Mouse (Mus musculus) stomach, embryonic 16.5 days (tissue): ENCODE results near the gene Dennd1b. TPM values are rescaled to one million over a fixed set of nuclear protein-coding genes. Genes with fewer than 3 reads are reported as not detected.
A peak's percentile ranks its signal among the peaks of the same experiment; 100 is the strongest.

Experiments used
- ATAC-seq: fragments of 200-750 bp; cut with Nextera tagmentation; 2 replicates; pipeline ENCODE4 v1.8.0; 2017; ENCODE audit warnings: moderate number of reproducible peaks, moderate TSS enrichment; ENCODE audit not compliant: insufficient read depth, low FRiP score
- H3K27ac ChIP-seq: fragments of 300-500 bp; sonication (generic); 2 replicates; pipeline ENCODE4 v1.5.1; 2014; ENCODE audit warnings: low read length
- H3K27me3 ChIP-seq: fragments of 300-500 bp; sonication (generic); 2 replicates; pipeline ENCODE4 v1.6.1; 2014; ENCODE audit warnings: low read length, control low read depth, mixed read lengths; ENCODE audit not compliant: control insufficient read depth, insufficient read depth
- H3K36me3 ChIP-seq: fragments of 300-500 bp; sonication (generic); 2 replicates; pipeline ENCODE4 v1.6.1; 2014; ENCODE audit warnings: low read length; ENCODE audit not compliant: control insufficient read depth, insufficient read depth
- H3K4me1 ChIP-seq: fragments of 300-500 bp; sonication (generic); 2 replicates; pipeline ENCODE4 v1.6.1; 2014; ENCODE audit warnings: low read length, control low read depth, mixed read lengths; ENCODE audit not compliant: control insufficient read depth, insufficient read depth
- H3K4me2 ChIP-seq: fragments of 300-500 bp; sonication (generic); 2 replicates; pipeline ENCODE4 v1.6.1; 2014; ENCODE audit warnings: low read depth, low read length, mixed read lengths
- H3K4me3 ChIP-seq: fragments of 300-500 bp; sonication (generic); replicated peaks from 2 replicates; pipeline ENCODE4 v1.5.1; 2014; ENCODE audit warnings: mild to moderate bottlenecking, low read length
- H3K9ac ChIP-seq: fragments of 300-500 bp; sonication (generic); 2 replicates; pipeline ENCODE4 v1.6.1; 2014; ENCODE audit warnings: low read length
- H3K9me3 ChIP-seq: fragments of 300-500 bp; sonication (generic); replicated peaks from 2 replicates; pipeline ENCODE4 v1.6.1; 2016; ENCODE audit warnings: low read length, control low read depth; ENCODE audit not compliant: control insufficient read depth
- WGBS: fragments of 180-500 bp; shearing (Covaris S2); extraction: QIAGEN DNeasy Blood & Tissue Kit; methylation state at CpG from one replicate; pipeline ENCODE4 v1.1.7; 2014; 5-methylcytosine and 5-hydroxymethylcytosine counted together
- polyA plus RNA-seq: library from polyadenylated mRNA; unstranded; fragments of >200 nt; fragmentation: Nextera tagmentation; extraction: Ambion mirVana; gene quantifications from 2 replicates; pipeline ENCODE4 v1.2.1, GENCODE M21; 2015

The Dennd1b gene
- polyA plus RNA-seq, 1 experiment from 2014 or later: 7.1 TPM

DNA sequence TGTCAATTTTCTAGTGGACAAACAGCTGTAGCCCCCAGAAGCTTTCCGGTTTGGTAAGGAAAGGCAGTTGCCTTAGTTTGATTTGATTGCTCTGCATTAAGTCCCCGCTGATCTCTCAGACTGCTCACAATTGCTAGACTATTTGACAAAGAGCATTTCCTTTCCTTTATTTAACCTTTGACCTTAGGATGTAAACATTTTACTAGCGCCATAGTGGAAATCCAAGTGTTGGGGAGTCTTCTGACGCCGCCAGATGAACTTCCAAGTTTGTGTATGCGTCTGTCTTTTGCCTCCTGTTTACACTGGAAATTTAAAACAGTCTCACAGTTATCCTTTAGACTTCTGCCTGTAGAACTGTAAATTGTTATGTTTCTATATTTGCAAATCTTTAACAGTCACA is 85.8 kb downstream of the Dennd1b start:
- no peak overlapping the region for H3K9ac ChIP-seq
- no peak overlapping the region for H3K27ac ChIP-seq
- no peaks in the 10 kb centered on the region for H3K36me3 ChIP-seq
- WGBS: 25% methylated on average over 6 of the region's 6 CpGs
- no peak for ATAC-seq
- peaks cover 11% of the 10 kb centered on the region; the same call in 1 of the 2 replicates for H3K4me1 ChIP-seq
- H3K4me3 ChIP-seq: no peak overlapping the region
- no peaks in the 10 kb centered on the region for H3K9me3 ChIP-seq
- no peaks in the 10 kb centered on the region for H3K27me3 ChIP-seq
- no peak overlapping the region for H3K4me2 ChIP-seq

DNA sequence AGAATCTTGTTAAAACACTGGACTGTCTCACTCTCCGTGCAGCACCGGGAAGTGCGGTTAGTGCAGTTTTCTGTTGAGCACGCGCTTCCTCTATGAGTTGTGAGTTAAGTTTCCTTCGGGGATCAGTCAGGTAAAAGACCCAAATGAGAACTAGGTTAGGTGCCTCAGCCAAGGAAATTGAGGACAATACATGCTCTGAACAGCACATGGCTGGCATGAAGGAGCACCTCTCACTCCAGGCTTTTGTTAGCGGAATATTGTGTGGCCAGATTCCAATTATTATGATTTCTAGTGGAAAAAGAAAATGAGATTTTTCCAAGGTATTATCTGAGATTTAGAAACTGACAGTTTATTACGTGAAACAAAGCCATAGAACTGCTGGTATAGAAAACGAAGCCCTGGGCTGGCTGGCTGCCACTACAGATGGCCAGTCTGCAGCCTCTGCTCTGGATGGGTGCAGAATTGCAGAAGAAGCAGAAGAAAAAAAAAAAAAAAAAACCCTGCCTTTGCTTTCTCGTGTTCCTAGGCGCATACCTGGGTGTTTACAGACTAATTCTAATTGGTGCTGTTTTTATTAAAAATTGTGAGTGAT is 86.7 kb downstream of the Dennd1b start:
- Histone ChIP-seq H3K4me1 (peaks cover 11% of the 10 kb centered on the region; the same call in 1 of the 2 replicates), H3K9ac (no peak overlapping the region), H3K9me3 (no peaks in the 10 kb centered on the region), H3K27ac (no peak overlapping the region), H3K36me3 (no peaks in the 10 kb centered on the region), H3K4me3 (no peak overlapping the region), H3K4me2 (peak overlapping the region; percentile 32), H3K27me3 (no peaks in the 10 kb centered on the region)
- 58% methylated on average over 11 of the region's 11 CpGs for WGBS
- no peak for ATAC-seq

DNA sequence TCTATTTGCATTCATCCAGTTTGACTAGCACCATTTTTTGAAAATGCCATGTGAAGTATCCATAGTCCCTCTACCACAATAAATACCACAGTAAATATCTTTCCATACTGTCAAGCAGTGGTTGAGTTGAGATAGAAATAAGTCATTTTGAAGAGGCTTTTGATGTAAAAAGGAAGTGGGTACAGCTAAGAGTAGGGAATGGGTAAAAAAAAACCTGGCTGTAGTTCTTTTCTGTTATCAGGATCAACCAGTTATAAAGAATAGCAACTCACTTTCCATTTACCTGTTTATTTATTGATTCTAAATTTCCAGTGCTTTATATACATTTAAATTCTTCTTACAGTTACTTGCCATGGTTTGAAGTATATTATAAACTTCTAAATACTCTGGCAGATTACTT is 89.8 kb downstream of the Dennd1b start:
- Histone ChIP-seq H3K4me1 (peaks cover 11% of the 10 kb centered on the region; the same call in 1 of the 2 replicates), H3K9ac (no peak overlapping the region), H3K27me3 (no peaks in the 10 kb centered on the region), H3K4me2 (no peak overlapping the region), H3K36me3 (no peaks in the 10 kb centered on the region), H3K9me3 (no peaks in the 10 kb centered on the region), H3K4me3 (no peak overlapping the region), H3K27ac (no peak overlapping the region)
- no peak for ATAC-seq

DNA sequence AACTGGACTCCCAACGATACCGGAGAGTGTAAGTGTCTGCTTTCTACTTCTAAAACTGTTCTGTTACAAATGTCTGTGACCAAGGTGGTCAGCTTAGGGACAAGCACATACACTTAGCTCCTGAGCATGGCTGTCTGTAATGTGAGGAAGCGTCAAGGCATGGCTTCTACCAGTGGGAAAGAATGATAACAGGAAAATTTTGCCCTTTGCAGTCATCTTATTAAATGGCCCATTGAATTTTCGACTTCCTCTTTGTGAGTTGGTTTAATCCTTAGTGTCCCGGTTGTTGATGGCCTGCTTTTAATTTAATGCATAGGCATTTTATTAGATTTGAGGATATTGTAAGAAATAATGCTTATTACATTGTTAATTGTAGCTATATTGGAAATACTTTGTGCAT is 97.1 kb downstream of the Dennd1b start:
- WGBS: 89% methylated on average over 5 of the region's 5 CpGs
- Histone ChIP-seq H3K4me3 (no peak overlapping the region), H3K9ac (no peak overlapping the region), H3K27ac (no peak overlapping the region), H3K4me2 (no peak overlapping the region), H3K9me3 (no peaks in the 10 kb centered on the region), H3K36me3 (no peaks in the 10 kb centered on the region), H3K4me1 (no peaks in the 10 kb centered on the region), H3K27me3 (no peaks in the 10 kb centered on the region)
- no peak for ATAC-seq

DNA sequence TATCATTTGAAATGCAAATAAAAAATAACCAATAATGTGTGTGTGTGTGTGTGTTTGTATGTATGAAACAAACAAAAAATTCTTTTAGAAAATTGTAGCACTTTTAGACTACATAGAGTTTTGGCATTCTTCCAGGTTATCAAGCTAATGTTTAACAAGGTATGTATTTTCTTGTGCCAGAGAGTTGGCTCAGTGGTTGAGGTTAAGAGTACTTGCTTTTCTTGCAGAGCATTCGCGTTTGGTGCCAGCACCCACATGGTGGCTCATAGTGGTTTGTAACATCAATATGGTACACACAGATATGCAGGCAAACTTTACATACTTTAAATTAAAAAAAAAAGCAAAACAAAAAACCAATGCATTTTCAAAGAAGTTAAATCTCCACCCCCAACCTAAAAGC is 101.5 kb downstream of the Dennd1b start:
- no peak overlapping the region for H3K4me2 ChIP-seq
- WGBS: 63% methylated on average over 2 of the region's 2 CpGs
- no peak overlapping the region for H3K4me3 ChIP-seq
- H3K4me1 ChIP-seq: no peaks in the 10 kb centered on the region
- ATAC-seq: no peak
- H3K36me3 ChIP-seq: no peaks in the 10 kb centered on the region
- no peaks in the 10 kb centered on the region for H3K27me3 ChIP-seq
- H3K27ac ChIP-seq: no peak overlapping the region
- H3K9ac ChIP-seq: no peak overlapping the region
- H3K9me3 ChIP-seq: no peaks in the 10 kb centered on the region

DNA sequence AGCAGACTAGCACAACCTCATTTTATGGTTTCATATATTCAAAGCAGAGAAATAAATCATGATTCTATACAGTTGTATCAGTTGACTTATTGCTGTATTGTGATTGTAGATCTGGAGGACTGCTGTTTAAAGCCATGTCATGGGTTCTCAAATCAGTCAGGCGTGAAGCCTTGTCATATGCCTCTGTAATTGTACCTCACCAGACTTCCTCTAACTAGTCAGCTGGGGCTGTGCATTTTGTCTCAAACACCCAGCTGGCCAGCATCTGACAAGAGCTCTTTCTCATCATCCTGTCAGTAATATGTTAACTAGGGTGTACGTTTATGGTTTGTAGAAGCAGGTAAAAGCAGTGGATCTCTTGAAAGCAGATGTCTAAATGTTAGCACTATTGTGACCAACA is 104.0 kb downstream of the Dennd1b start:
- no peak overlapping the region for H3K27ac ChIP-seq
- H3K4me3 ChIP-seq: no peak overlapping the region
- H3K4me2 ChIP-seq: no peak overlapping the region
- no peaks in the 10 kb centered on the region for H3K4me1 ChIP-seq
- no peak overlapping the region for H3K9ac ChIP-seq
- H3K9me3 ChIP-seq: no peaks in the 10 kb centered on the region
- no peak for ATAC-seq
- 68% methylated on average over 2 of the region's 2 CpGs for WGBS
- no peaks in the 10 kb centered on the region for H3K36me3 ChIP-seq
- no peaks in the 10 kb centered on the region for H3K27me3 ChIP-seq

DNA sequence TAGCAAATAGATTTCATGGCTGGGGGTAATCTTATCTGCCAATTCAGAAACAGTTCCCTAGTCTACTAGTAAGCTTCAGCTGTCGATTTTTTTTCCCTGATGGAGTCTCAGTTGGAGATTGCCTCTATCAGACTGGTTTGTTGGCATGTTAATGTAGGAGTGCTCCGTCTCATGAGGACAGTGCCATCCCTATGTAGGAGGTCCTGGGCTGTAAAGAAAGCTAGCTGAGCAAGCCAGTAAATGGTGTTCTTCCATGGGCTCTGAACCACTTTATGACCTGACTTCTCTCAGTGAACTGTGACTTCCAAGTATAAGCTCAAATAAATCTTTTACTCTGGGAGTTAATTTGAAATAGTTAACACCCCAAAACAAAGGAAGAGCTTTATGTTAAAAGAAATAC is 107.8 kb downstream of the Dennd1b start:
- no peak for ATAC-seq
- no peaks in the 10 kb centered on the region for H3K36me3 ChIP-seq
- WGBS: 71% methylated on average over 2 of the region's 2 CpGs

DNA sequence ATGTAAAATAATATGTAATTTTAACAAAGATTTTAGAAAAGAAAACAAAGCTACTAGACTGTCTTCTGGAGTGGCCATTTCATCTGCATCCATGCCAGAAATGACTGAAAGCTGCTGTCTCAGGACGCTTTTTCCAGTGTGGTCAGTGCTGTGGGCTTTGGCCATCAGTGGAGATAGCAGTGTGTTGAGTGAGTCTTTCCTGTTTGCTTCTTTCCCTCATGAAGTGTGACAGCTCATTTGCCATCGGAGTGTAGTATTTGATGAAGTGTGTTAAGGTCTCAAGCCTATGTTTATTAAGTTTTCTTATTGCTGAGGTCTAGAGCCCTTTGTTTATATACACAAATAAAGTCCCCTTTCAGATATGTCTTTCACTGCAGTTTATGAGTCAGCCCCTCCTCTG is 112.4 kb downstream of the Dennd1b start:
- H3K4me3 ChIP-seq: no peak overlapping the region
- no peak overlapping the region for H3K4me2 ChIP-seq
- no peak for ATAC-seq
- no peaks in the 10 kb centered on the region for H3K36me3 ChIP-seq
- WGBS: 45% methylated on average over 2 of the region's 2 CpGs
- H3K4me1 ChIP-seq: no peaks in the 10 kb centered on the region
- no peak overlapping the region for H3K27ac ChIP-seq
- no peak overlapping the region for H3K9ac ChIP-seq
- H3K9me3 ChIP-seq: no peaks in the 10 kb centered on the region
- H3K27me3 ChIP-seq: no peaks in the 10 kb centered on the region

More for the DNA sequence above, 107.8 kb downstream of the Dennd1b start:
- H3K9ac ChIP-seq: no peak overlapping the region
- H3K27me3 ChIP-seq: no peaks in the 10 kb centered on the region
- no peak overlapping the region for H3K27ac ChIP-seq
- H3K9me3 ChIP-seq: no peaks in the 10 kb centered on the region
- no peak overlapping the region for H3K4me3 ChIP-seq
- H3K4me2 ChIP-seq: no peak overlapping the region
- H3K4me1 ChIP-seq: no peaks in the 10 kb centered on the region

DNA sequence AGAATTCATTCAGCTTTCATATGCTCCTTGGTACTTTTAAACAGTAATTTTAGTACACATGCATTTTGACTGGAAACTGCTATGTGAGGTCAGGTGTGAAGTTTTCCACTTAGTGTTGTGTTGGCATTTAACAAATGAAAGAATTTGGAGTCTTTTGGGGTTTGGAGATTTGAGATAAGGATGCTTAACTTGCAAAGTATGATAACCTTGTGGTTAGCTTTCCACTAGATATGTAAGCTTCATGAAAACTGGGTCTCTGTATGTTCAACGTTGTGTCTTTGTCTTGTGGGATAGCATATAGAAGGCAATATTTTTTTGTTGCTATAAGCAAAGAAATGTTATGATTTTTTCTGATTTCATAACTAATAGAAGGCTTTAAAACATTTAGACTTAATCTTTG is 114.8 kb downstream of the Dennd1b start:
- no peak overlapping the region for H3K4me3 ChIP-seq
- no peaks in the 10 kb centered on the region for H3K4me1 ChIP-seq
- H3K4me2 ChIP-seq: no peak overlapping the region
- no peaks in the 10 kb centered on the region for H3K36me3 ChIP-seq
- WGBS: 65% methylated on average over 1 of the region's 1 CpGs
- no peak overlapping the region for H3K27ac ChIP-seq
- no peak overlapping the region for H3K9ac ChIP-seq
- H3K9me3 ChIP-seq: no peaks in the 10 kb centered on the region
- ATAC-seq: no peak
- no peaks in the 10 kb centered on the region for H3K27me3 ChIP-seq

DNA sequence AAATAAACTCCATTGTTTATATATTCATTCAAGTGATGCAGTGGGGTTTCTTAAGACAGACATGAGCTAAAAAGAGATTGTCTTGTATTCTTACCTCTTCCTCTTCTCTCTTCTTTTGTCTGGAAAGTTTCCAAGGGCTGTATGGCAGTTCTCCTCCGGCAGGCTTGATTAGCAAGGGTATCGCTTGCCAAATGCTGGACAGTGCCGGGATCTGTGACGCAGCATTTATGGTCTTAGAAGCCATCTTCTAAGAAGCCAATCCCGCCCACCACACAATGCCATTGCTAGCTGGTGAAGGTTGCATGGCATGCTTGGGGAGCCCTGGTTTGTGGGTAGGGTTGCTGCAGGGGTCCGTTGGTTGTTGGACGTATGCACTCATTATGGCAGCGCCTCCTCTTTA is 115.8 kb downstream of the Dennd1b start:
- no peaks in the 10 kb centered on the region for H3K27me3 ChIP-seq
- no peaks in the 10 kb centered on the region for H3K4me1 ChIP-seq
- H3K36me3 ChIP-seq: no peaks in the 10 kb centered on the region
- no peaks in the 10 kb centered on the region for H3K9me3 ChIP-seq
- H3K4me2 ChIP-seq: no peak overlapping the region
- 78% methylated on average over 8 of the region's 8 CpGs for WGBS
- ATAC-seq: no peak
- H3K4me3 ChIP-seq: no peak overlapping the region
- no peak overlapping the region for H3K27ac ChIP-seq
- H3K9ac ChIP-seq: no peak overlapping the region
